Mouse (Mus musculus) 3T3-L1 (cell line): ENCODE data around the gene Igfbp6.

Source experiments
- DNase-seq: peaks from one replicate; pipeline ENCODE4 v3.0.0-alpha.2; 2015; ENCODE audit warnings: low read depth, low spot score

The Igfbp6 gene

GRCm38 (mm10) chr15:102175736-102176319, 31.7 kb downstream of the Igfbp6 start:
- DNase-seq: no peak

- no peak for DNase-seq
Observed at GRCm38 (mm10) chr15:102176571-102177316, 32.6 kb downstream of the Igfbp6 start.

GRCm38 (mm10) chr15:102177417-102177816, 33.3 kb downstream of the Igfbp6 start:
- no peak for DNase-seq

GRCm38 (mm10) chr15:102178279-102178678, 34.1 kb downstream of the Igfbp6 start:
- DNase-seq: peak; percentile 87

GRCm38 (mm10) chr15:102179106-102179505, 34.9 kb downstream of the Igfbp6 start:
- DNase-seq: no peak

GRCm38 (mm10) chr15:102179924-102180323, 35.8 kb downstream of the Igfbp6 start:
- DNase-seq: no peak

- DNase-seq: no peak
Observed at GRCm38 (mm10) chr15:102183076-102183475, 38.9 kb downstream of the Igfbp6 start.

- no peak for DNase-seq
Observed at GRCm38 (mm10) chr15:102186239-102186638, 42.1 kb downstream of the Igfbp6 start.

GRCm38 (mm10) chr15:102188096-102188495, 43.9 kb downstream of the Igfbp6 start:
- no peak for DNase-seq

GRCm38 (mm10) chr15:102188883-102189282, 44.7 kb downstream of the Igfbp6 start:
- no peak for DNase-seq

GRCm38 (mm10) chr15:102191699-102192098, 47.5 kb downstream of the Igfbp6 start:
- no peak for DNase-seq

- peak; percentile 21 for DNase-seq
Observed at GRCm38 (mm10) chr15:102192271-102192812, 48.2 kb downstream of the Igfbp6 start.

GRCm38 (mm10) chr15:102192820-102193386, 48.7 kb downstream of the Igfbp6 start:
- DNase-seq: peak; percentile 85

GRCm38 (mm10) chr15:102193652-102194051, 49.5 kb downstream of the Igfbp6 start:
- peak; percentile 65 for DNase-seq

- peak; percentile 17 for DNase-seq
Observed at GRCm38 (mm10) chr15:102194439-102194838, 50.3 kb downstream of the Igfbp6 start.

GRCm38 (mm10) chr15:102195373-102195772, 51.2 kb downstream of the Igfbp6 start:
- DNase-seq: peak; percentile 27

GRCm38 (mm10) chr15:102198841-102199240, 54.7 kb downstream of the Igfbp6 start:
- peak; percentile 19 for DNase-seq
